Mouse (Mus musculus) forebrain, embryonic 10.5 days (tissue): ENCODE results near the gene Il1rapl1. TPM values are rescaled to one million over a fixed set of nuclear protein-coding genes. Genes with fewer than 3 reads are reported as not detected.
A peak's percentile ranks its signal among the peaks of the same experiment; 100 is the strongest.

Experiments used
- DNase-seq: peaks from one replicate; pipeline ENCODE4 v3.0.0-alpha.2; 2017; ENCODE audit warnings: low spot score; ENCODE audit errors: extremely low spot score
- H3K27ac ChIP-seq: fragments of 300-500 bp; sonication (generic); 2 replicates; pipeline ENCODE4 v1.5.1; 2016; ENCODE audit warnings: mild to moderate bottlenecking
- H3K27me3 ChIP-seq: fragments of 300-500 bp; sonication (generic); 2 replicates; pipeline ENCODE4 v1.6.1; 2016; ENCODE audit warnings: mild to moderate bottlenecking; ENCODE audit not compliant: poor library complexity, severe bottlenecking
- H3K36me3 ChIP-seq: fragments of 300-500 bp; sonication (generic); replicated peaks from 2 replicates; pipeline ENCODE4 v1.6.1; 2016; ENCODE audit warnings: mild to moderate bottlenecking, moderate library complexity
- H3K4me1 ChIP-seq: fragments of 300-500 bp; sonication (generic); 2 replicates; pipeline ENCODE4 v1.6.1; 2016
- H3K4me3 ChIP-seq: fragments of 300-500 bp; sonication (generic); 2 replicates; pipeline ENCODE4 v1.5.1; 2016; ENCODE audit warnings: mild to moderate bottlenecking, moderate library complexity
- H3K9me3 ChIP-seq: fragments of 300-500 bp; sonication (generic); 2 replicates; pipeline ENCODE4 v1.6.1; 2016; ENCODE audit warnings: mild to moderate bottlenecking, moderate library complexity
- WGBS: fragments of 180-500 bp; shearing (Covaris S2); methylation state at CpG from one replicate; pipeline ENCODE4 v1.1.7; 2016; 5-methylcytosine and 5-hydroxymethylcytosine counted together
- polyA plus RNA-seq: library from polyadenylated mRNA; unstranded; fragments of >200 nt; fragmentation: Nextera tagmentation; extraction: Ambion mirVana; gene quantifications from 2 replicates; pipeline ENCODE4 v1.2.1, GENCODE M21; 2016

The Il1rapl1 gene
- polyA plus RNA-seq = 0.07 TPM in 1 of 2 replicates, not detected in the other

GRCm38 (mm10) chrX:88115609-88116073 lies at the start of gene Il1rapl1:
Gene Il1rapl1, minus strand, starts transcription at chrX:88115645.
- H3K36me3 ChIP-seq = no peaks in the 10 kb centered on the region
- DNase-seq = no peak
- 19% methylated on average over 12 of the region's 12 CpGs for WGBS

DNA sequence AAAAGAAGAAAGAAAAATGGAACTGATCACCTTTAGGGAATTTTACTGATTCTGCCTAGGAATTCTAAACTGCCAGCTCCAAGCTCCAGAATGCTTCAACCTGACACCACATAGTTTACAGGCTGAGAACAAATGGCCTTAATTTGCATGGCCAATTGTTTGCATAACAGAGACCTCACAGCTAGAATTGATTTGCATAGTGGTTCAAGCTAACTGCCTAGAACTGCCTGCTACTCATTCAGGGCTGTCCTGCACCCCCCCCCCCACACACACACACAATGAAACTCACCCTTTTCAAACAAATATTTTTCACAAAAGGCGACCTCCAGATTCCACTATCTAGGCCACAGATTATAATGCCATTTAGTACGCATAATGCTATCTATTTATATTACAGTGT lies 42.6 kb upstream of the Il1rapl1 start:
- 34% methylated on average over 2 of the region's 2 CpGs for WGBS
- DNase-seq = no peak
- H3K4me3 ChIP-seq = no peak overlapping the region
- no peaks in the 10 kb centered on the region for H3K4me1 ChIP-seq
- no peaks in the 10 kb centered on the region for H3K27me3 ChIP-seq
- no peak overlapping the region for H3K27ac ChIP-seq
- no peaks in the 10 kb centered on the region for H3K36me3 ChIP-seq
- H3K9me3 ChIP-seq = no peaks in the 10 kb centered on the region

More at GRCm38 (mm10) chrX:88115609-88116073, at the start of gene Il1rapl1:
- peak within 1 kb of the TSS; percentile 47 for H3K4me3 ChIP-seq
- no peaks in the 10 kb centered on the region for H3K9me3 ChIP-seq
- H3K4me1 ChIP-seq = no peaks in the 10 kb centered on the region
- H3K27me3 ChIP-seq = peaks cover 29% of the 10 kb centered on the region
- no peak within 1 kb of the TSS for H3K27ac ChIP-seq

- H3K27ac ChIP-seq = no peak overlapping the region
- H3K36me3 ChIP-seq = no peaks in the 10 kb centered on the region
- DNase-seq = no peak
- no peaks in the 10 kb centered on the region for H3K27me3 ChIP-seq
- WGBS = 68% methylated on average over 3 of the region's 3 CpGs
- no peak overlapping the region for H3K4me3 ChIP-seq
- no peaks in the 10 kb centered on the region for H3K4me1 ChIP-seq
- no peaks in the 10 kb centered on the region for H3K9me3 ChIP-seq
Measured at GRCm38 (mm10) chrX:88125612-88126011, 10.2 kb upstream of the Il1rapl1 start.

GRCm38 (mm10) chrX:88120070-88120469 lies 4.6 kb upstream of the Il1rapl1 start:
- DNase-seq = no peak
- Histone ChIP-seq H3K27ac (no peak overlapping the region), H3K4me1 (no peaks in the 10 kb centered on the region), H3K36me3 (no peaks in the 10 kb centered on the region), H3K27me3 (peaks cover 13% of the 10 kb centered on the region; the same call in 1 of the 2 replicates), H3K4me3 (no peak overlapping the region), H3K9me3 (no peaks in the 10 kb centered on the region)
- 86% methylated on average over 3 of the region's 3 CpGs for WGBS

DNA sequence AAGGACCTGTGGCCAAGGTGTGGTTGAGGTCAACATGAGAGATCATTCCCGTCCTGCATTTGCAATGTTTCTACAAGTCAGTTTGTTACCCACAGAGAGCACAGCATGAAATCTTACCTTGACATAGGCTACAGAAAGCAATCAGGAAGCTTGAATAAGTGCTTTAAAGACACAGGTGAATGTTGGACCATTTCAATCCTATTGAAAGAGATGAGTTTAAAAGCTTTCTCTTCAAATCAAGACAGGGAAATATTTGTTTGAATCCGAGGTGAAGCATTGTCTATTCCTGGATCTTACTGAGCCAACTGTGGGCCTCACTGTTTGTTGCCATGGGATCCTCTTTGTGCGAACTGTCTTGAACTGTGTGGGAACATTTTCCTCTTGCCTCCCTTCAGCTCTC lies 2.4 kb upstream of the Il1rapl1 start:
- no peak for DNase-seq
- H3K27me3 ChIP-seq = peaks cover 29% of the 10 kb centered on the region
- no peaks in the 10 kb centered on the region for H3K9me3 ChIP-seq
- no peaks in the 10 kb centered on the region for H3K4me1 ChIP-seq
- no peaks in the 10 kb centered on the region for H3K36me3 ChIP-seq
- H3K27ac ChIP-seq = no peak overlapping the region
- H3K4me3 ChIP-seq = no peak overlapping the region
- WGBS = 63% methylated on average over 3 of the region's 3 CpGs

DNA sequence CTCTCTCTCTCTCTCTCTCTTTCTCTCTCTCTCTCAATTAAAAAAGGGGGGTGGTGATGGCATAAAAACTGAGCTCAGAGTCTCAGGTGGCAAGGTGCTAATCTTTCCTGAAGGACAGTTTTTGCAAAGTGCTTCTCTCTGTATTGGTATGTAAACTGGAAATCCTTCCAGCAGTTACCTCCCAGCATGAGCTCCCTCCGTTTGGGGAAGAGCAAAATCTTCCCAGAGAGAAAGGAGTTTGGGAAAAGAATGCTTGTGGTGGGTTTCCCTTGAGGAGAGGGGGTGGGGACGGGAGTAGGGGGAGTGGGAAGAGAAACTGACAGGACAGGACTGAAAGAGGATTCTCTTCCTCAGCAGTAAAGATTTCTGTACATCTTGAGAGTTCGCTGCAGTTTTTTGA lies 881 bp upstream of the Il1rapl1 start:
- Histone ChIP-seq H3K27ac (no peak overlapping the region), H3K4me3 (peak overlapping the region; percentile 47), H3K9me3 (no peaks in the 10 kb centered on the region), H3K4me1 (no peaks in the 10 kb centered on the region), H3K36me3 (no peaks in the 10 kb centered on the region), H3K27me3 (peaks cover 29% of the 10 kb centered on the region)
- DNase-seq = no peak
- WGBS = 10% methylated on average over 3 of the region's 3 CpGs

DNA sequence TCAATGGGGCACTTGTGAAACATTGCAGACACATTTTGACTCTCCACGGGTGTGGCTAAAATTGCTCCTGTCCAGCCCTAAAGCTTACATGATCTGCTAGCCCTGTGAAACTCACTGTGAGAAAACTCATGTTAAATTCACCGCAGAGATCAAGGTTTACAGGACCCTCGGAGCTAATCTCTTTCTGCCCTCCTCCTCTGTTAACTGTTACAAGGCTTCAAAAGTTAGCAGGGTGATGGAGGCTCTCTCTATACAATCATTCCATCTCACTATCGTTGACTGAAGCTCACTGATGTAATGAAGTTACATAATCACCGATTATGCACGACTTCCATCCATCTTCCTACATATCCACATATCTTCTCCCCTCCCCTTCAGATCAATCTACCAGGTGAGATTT lies 1.9 kb downstream of the Il1rapl1 start:
- Histone ChIP-seq H3K27ac (no peak overlapping the region), H3K27me3 (peaks cover 29% of the 10 kb centered on the region), H3K4me3 (no peak overlapping the region), H3K9me3 (no peaks in the 10 kb centered on the region), H3K4me1 (no peaks in the 10 kb centered on the region), H3K36me3 (no peaks in the 10 kb centered on the region)
- 61% methylated on average over 6 of the region's 6 CpGs for WGBS
- no peak for DNase-seq

DNA sequence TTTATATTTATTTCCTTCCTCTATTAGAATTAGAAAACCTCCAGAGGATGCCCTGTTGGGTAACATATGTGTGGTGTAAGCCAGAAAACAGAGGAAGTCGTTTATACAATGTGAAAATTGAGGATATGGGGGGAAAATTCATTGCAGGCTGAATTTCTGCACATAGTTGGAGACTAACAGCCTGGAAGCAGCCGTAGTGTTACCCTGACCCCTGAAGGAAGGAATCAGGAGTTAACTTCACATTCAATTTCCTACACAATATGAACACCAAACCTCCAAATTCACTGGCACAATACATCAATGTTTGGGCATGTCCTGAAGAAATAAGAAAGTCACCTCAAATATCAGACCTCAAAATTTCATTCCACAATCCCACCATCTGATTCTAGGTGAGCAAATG lies 3.2 kb downstream of the Il1rapl1 start:
- WGBS = 56% methylated on average over 2 of the region's 2 CpGs
- H3K9me3 ChIP-seq = no peaks in the 10 kb centered on the region
- no peaks in the 10 kb centered on the region for H3K4me1 ChIP-seq
- no peak overlapping the region for H3K4me3 ChIP-seq
- DNase-seq = no peak
- H3K27ac ChIP-seq = no peak overlapping the region
- peaks cover 28% of the 10 kb centered on the region for H3K27me3 ChIP-seq
- H3K36me3 ChIP-seq = no peaks in the 10 kb centered on the region

GRCm38 (mm10) chrX:88109733-88110132 lies 5.7 kb downstream of the Il1rapl1 start:
- H3K4me3 ChIP-seq = no peak overlapping the region
- peaks cover 14% of the 10 kb centered on the region for H3K27me3 ChIP-seq
- H3K4me1 ChIP-seq = no peaks in the 10 kb centered on the region
- WGBS = 73% methylated on average over 2 of the region's 2 CpGs
- H3K36me3 ChIP-seq = no peaks in the 10 kb centered on the region
- H3K27ac ChIP-seq = no peak overlapping the region
- no peak for DNase-seq
- no peaks in the 10 kb centered on the region for H3K9me3 ChIP-seq

DNA sequence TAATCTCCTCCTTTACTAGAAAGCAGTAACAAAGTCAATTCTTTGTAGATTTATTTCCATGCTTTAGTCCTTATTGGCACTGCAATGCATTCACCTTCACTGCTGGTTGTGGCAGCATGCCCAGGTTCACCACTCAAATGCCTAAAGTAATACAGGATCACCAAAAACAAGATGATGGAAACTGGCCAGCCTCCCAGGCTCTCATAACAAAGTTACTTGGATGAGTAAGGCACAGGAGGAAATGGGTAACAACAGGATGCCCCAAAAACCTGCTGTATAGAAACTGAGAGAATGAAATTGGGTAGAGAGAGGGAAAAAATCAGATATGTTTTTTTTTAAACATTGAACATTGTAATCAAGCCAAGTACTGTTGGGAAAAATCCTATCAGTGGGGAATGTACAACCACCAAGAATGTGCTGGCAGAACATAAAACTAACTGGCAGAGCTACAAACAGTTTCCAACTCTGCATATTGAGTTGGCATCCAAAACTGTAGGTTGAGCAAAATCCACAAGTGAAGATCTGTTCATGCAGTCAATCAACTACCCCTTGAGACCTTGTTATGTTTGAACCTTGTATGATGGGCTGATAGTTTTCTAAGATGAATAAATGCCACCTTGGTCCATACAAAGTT lies 21.4 kb downstream of the Il1rapl1 start:
- no peak overlapping the region for H3K4me3 ChIP-seq
- no peaks in the 10 kb centered on the region for H3K27me3 ChIP-seq
- no peaks in the 10 kb centered on the region for H3K4me1 ChIP-seq
- no peaks in the 10 kb centered on the region for H3K9me3 ChIP-seq
- H3K27ac ChIP-seq = no peak overlapping the region
- H3K36me3 ChIP-seq = no peaks in the 10 kb centered on the region
- DNase-seq = no peak

DNA sequence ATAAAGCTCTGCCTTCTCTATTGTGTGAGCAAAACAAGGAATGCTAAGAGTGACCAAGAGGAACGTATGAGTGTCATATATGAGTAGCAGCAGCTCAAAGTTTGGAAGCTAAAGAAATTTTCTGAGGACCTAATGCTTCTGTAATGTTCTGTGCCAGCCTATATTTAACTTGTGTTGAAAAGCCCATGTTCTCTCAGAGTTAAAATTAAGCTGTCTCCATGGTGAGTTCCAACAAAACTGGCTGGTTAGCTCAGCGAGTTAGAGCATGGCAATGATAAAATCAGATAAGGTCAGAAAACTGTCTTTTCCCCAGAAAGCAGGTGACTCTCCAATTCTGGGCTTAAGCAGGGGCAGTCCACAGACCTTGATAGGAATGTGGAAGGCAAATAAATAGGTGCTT lies 25.6 kb downstream of the Il1rapl1 start:
- Histone ChIP-seq H3K27ac (no peak overlapping the region), H3K4me3 (no peak overlapping the region), H3K27me3 (no peaks in the 10 kb centered on the region), H3K36me3 (no peaks in the 10 kb centered on the region), H3K9me3 (no peaks in the 10 kb centered on the region), H3K4me1 (no peaks in the 10 kb centered on the region)
- DNase-seq = no peak
- WGBS = 73% methylated on average over 2 of the region's 2 CpGs

- Histone ChIP-seq H3K27me3 (no peaks in the 10 kb centered on the region), H3K27ac (no peak overlapping the region), H3K9me3 (no peaks in the 10 kb centered on the region), H3K36me3 (no peaks in the 10 kb centered on the region), H3K4me1 (no peaks in the 10 kb centered on the region), H3K4me3 (no peak overlapping the region)
- WGBS = 35% methylated on average over 7 of the region's 7 CpGs
- no peak for DNase-seq
Measured at GRCm38 (mm10) chrX:88072741-88073419, 42.6 kb downstream of the Il1rapl1 start.

GRCm38 (mm10) chrX:88070368-88070767 lies 45.1 kb downstream of the Il1rapl1 start:
- DNase-seq = no peak
- H3K4me1 ChIP-seq = no peaks in the 10 kb centered on the region
- WGBS = 82% methylated on average over 3 of the region's 3 CpGs
- H3K27me3 ChIP-seq = no peaks in the 10 kb centered on the region
- no peak overlapping the region for H3K27ac ChIP-seq
- H3K9me3 ChIP-seq = no peaks in the 10 kb centered on the region
- no peak overlapping the region for H3K4me3 ChIP-seq
- H3K36me3 ChIP-seq = no peaks in the 10 kb centered on the region
